Mouse (Mus musculus) heart, adult 18-20 months (tissue): ENCODE data around the gene Vmn1r35. TPM values are rescaled to one million over a fixed set of nuclear protein-coding genes. Genes with fewer than 3 reads are reported as not detected.
"Not testable (repeated sequence)": the region's sequence is repeated elsewhere in the genome, so short reads cannot be mapped to it uniquely, and the experiment has no call there.

Experiments used
- DNase-seq, 2 experiments: peaks; one replicate each; pipeline ENCODE4 v3.0.0; 2021 to 2022; ENCODE audit warnings: mixed read lengths in 1 of 2
- long read RNA-seq, 2 experiments: library from polyadenylated mRNA; stranded (forward); transcript quantifications; one replicate each; pipeline ENCODE4 v2.0.0; 2021
- total RNA-seq, 2 experiments: library from RNA; stranded (reverse); gene quantifications; 2 replicates each; pipeline ENCODE4 v1.2.3; 2021

Vmn1r35 gene
- not detected for total RNA-seq
- long read RNA-seq, experiment 1 = 0 reads
- long read RNA-seq, experiment 2 = 0 reads

DNA sequence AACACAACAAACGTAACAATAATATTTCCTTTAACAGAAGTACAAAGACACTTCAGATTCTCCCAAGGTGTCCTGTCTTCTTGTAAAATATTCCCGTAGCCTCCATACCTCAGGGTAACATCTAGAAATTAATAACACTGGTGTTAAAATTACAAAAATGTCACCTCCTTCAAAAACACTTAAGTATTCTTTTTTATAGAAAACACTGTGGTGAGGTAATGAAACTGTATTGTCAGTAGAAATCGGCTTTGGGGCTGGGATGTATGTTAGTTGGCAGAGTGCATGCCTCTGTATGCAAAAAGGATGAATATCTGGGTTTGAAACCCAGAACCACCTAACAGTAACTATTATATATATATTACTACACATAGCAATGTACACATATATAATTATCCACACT lies at the start of gene Vmn1r35:
Gene Vmn1r35 (minus strand): TSS at position 101 of the 400 bp plus-strand sequence.
- DNase-seq = no peak

DNA sequence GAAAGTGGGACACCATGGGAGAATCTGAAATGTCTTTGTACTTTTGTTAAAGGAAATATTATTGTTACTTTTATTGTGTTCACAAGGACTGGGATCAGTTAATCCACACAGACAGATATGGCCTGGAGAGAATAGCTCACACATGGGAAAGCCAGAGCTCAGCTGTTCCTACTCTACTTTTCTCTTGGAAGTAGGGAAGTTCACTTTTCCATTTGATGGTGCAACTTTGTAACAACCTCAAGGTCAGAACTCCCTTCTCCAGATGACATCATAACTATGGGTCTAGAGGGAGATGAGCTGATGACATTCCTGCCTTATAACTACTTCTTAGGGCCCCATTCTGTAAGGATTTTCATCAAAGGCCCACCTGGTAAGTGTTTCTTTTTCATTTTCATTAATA lies 43.4 kb upstream of the Vmn1r35 start, which contains the start of gene Vmn1r37:
Gene Vmn1r37 (plus strand): TSS at position 301 of the 400 bp plus-strand sequence.
- DNase-seq = not testable (repeated sequence)

DNA sequence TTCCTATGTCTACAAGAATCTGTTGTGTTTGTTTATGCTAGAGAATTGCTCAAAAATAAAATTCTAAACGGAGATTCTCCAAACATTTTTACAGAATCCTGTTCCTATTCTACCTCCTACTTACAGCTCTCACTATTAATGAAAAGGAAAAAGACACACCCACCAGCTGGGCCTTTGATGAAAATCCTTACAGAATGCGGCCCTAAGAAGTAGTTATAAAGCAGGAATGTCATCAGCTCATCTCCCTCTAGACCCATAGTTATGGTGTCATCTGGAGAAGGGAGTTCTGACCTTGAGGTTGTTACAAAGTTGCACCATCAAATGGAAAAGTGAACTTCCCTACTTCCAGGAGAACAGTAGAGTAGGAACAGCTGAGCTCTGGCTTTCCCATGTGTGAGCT lies 33.4 kb upstream of the Vmn1r35 start, which contains the start of gene Vmn1r36:
Gene Vmn1r36 (minus strand): TSS at position 101 of the 400 bp plus-strand sequence.
- DNase-seq = not testable (repeated sequence)

DNA sequence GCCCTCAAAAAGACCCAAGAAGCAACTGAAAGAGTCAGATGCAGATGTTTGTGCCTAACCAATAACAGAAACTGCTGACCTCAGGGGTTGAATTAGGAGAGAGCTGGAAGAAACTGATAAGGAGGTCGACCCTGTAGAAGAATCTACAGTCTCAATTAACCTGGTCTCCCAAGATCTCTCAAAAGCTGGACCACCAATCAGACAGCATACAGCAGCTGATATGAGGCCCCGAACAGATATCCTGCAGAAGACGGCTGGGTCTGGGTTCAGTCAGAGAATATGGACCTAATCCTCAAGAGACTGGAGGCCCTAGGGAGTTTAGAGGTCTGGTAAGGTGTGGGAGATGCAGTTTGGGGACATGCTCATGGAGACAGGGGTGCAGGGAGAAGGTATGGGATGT lies 28.1 kb upstream of the Vmn1r35 start:
- no peak for DNase-seq

DNA sequence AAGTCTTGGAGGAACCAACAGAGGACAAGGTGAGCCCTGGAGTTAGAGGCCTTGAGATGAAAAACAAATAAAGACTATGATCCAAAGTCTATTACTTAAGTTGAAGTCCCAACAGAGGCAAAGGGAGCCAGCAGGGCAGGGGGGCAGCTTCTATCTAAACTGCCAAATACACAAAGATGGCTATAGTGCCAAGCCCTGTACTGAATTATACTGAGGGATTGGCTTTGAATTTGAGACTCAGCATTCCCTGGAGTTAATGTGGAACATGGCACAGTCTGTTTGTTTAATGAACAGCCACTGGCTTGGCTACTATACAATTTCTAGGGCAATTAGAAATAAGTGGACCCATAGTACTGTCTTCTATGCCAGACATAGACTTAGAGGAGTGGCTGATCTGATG lies 23.2 kb upstream of the Vmn1r35 start:
- no peak for DNase-seq

DNA sequence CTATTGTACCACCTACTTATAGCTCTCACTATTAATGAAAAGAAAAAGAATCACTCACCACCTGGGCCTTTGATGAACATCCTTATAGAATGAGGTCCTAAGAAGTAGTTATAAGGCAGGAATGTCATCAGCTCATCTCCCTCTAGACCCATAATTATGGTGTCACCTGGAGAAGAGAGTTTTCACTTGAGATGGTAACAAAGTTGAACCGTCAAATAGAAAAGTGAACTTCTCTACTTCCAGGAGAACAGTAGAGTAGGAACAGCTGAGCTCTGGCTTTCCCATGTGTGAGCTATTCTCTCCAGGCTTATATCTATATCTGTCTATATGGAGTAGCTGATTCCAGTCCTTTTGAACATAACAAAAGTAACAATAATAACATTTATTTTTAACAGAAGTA lies 41.9 kb downstream of the Vmn1r35 start, which contains the start of gene Vmn1r34:
Gene Vmn1r34 (minus strand): TSS at position 101 of the 400 bp plus-strand sequence.
- no peak for DNase-seq

Other genes starting within 250 kb of the Vmn1r35 start
- gene Mad2l1, start 150.5 kb downstream of the Vmn1r35 start, total RNA-seq = 1 to 10 TPM; 2.7 to 3.0 TPM
- not detected for gene Vmn1r32, start 125.8 kb downstream of the Vmn1r35 start, total RNA-seq
- gene Vmn1r33, start 67.6 kb downstream of the Vmn1r35 start, total RNA-seq = not detected
- gene Vmn1r34, start 42.0 kb downstream of the Vmn1r35 start, total RNA-seq = not detected
- gene Vmn1r36, start 33.3 kb upstream of the Vmn1r35 start, total RNA-seq = not detected
- not detected for gene Vmn1r37, start 43.5 kb upstream of the Vmn1r35 start, total RNA-seq
- not detected for gene Vmn1r38, start 96.7 kb upstream of the Vmn1r35 start, total RNA-seq
- not detected for gene Vmn1r39, start 124.7 kb upstream of the Vmn1r35 start, total RNA-seq
- gene Gng12, start 210.5 kb upstream of the Vmn1r35 start, total RNA-seq = 10 to 100 TPM; 36.9 to 41.9 TPM